Mouse (Mus musculus): ENCODE results near the gene Diras2. TPM values are rescaled to one million over a fixed set of nuclear protein-coding genes. Genes with fewer than 3 reads are reported as not detected.
A peak's percentile ranks its signal among the peaks of the same experiment; 100 is the strongest.

Diras2 gene
- polyA plus RNA-seq, 1 experiment, result 0.30 TPM

GRCm38 (mm10) chr13:52565103-52565739 is 34.1 kb upstream of the Diras2 start:
- H3K27me3 ChIP-seq (ENCODE audit: control insufficient read depth, insufficient read depth, insufficient read length), result no peaks in the 10 kb centered on the region
- TF ChIP-seq POLR2AphosphoS2 (IDR thresholded peaks at IDR 0.05; ENCODE audit: insufficient read length, low read depth) (no peak), MYOD1 (IDR thresholded peaks at IDR 0.05; ENCODE audit: control insufficient read depth in 1 of 3, insufficient read length in 2 of 3, low read depth in 2 of 3) (peak in 1 of 3 experiments; percentile 22), MYOG (IDR thresholded peaks at IDR 0.05; ENCODE audit: control insufficient read depth in 1 of 3, insufficient read depth in 1 of 3, insufficient read length in 2 of 3, low read depth in 2 of 3) (peak in 1 of 3 experiments; percentile 8)
- H3K4me3 ChIP-seq, result no peak overlapping the region
- H3ac ChIP-seq (ENCODE audit: control insufficient read depth, insufficient read length), result no peak overlapping the region
- no peaks in the 10 kb centered on the region for H3K79me2 ChIP-seq (ENCODE audit: control insufficient read depth, insufficient read depth)
- H3K36me3 ChIP-seq (ENCODE audit: control insufficient read depth, insufficient read depth), result no peaks in the 10 kb centered on the region
- H3K4me2 ChIP-seq (ENCODE audit: low read depth), result no peak overlapping the region

- Histone ChIP-seq H3K36me3 (ENCODE audit: control insufficient read depth, insufficient read depth) (no peaks in the 10 kb centered on the region), H3K4me2 (ENCODE audit: low read depth) (no peak overlapping the region), H3ac (ENCODE audit: control insufficient read depth, insufficient read length) (no peak overlapping the region), H3K79me2 (ENCODE audit: control insufficient read depth, insufficient read depth) (no peaks in the 10 kb centered on the region), H3K4me3 (no peak overlapping the region), H3K27me3 (ENCODE audit: control insufficient read depth, insufficient read depth, insufficient read length) (no peaks in the 10 kb centered on the region)
- TF ChIP-seq USF1 (IDR thresholded peaks at IDR 0.05; ENCODE audit: low read depth) (no peak), MYOD1 (IDR thresholded peaks at IDR 0.05; ENCODE audit: control insufficient read depth in 1 of 3, insufficient read length in 2 of 3, low read depth in 2 of 3) (no peak)
Observed at GRCm38 (mm10) chr13:52562166-52562571, 31.1 kb upstream of the Diras2 start.

- H3K4me3 ChIP-seq, result no peak overlapping the region
- H3K36me3 ChIP-seq (ENCODE audit: control insufficient read depth, insufficient read depth), result no peaks in the 10 kb centered on the region
- H3K27me3 ChIP-seq (ENCODE audit: control insufficient read depth, insufficient read depth, insufficient read length), result no peaks in the 10 kb centered on the region
- TF ChIP-seq E2F4 (IDR thresholded peaks at IDR 0.05; ENCODE audit: insufficient read depth) (no peak), TCF3 (IDR thresholded peaks at IDR 0.05; ENCODE audit: insufficient read length, low read depth) (no peak), POLR2A (IDR thresholded peaks at IDR 0.05; ENCODE audit: insufficient read length, low read depth) (no peak)
- no peaks in the 10 kb centered on the region for H3K79me2 ChIP-seq (ENCODE audit: control insufficient read depth, insufficient read depth)
- H3ac ChIP-seq (ENCODE audit: control insufficient read depth, insufficient read length), result no peak overlapping the region
- no peak overlapping the region for H3K4me2 ChIP-seq (ENCODE audit: low read depth)
Observed at GRCm38 (mm10) chr13:52561367-52562165, 30.5 kb upstream of the Diras2 start.

GRCm38 (mm10) chr13:52557421-52557820 is 26.3 kb upstream of the Diras2 start:
- no peaks in the 10 kb centered on the region for H3K36me3 ChIP-seq (ENCODE audit: control insufficient read depth, insufficient read depth)
- no peaks in the 10 kb centered on the region for H3K27me3 ChIP-seq (ENCODE audit: control insufficient read depth, insufficient read depth, insufficient read length)
- H3ac ChIP-seq (ENCODE audit: control insufficient read depth, insufficient read length), result no peak overlapping the region
- no peak for TF ChIP-seq POLR2A (IDR thresholded peaks at IDR 0.05; ENCODE audit: insufficient read length, low read depth)
- TF ChIP-seq MAX (IDR thresholded peaks at IDR 0.05; ENCODE audit: low read depth), result no peak
- TF ChIP-seq TCF12 (IDR thresholded peaks at IDR 0.05; ENCODE audit: insufficient read depth, poor library complexity, severe bottlenecking), result no peak
- H3K79me2 ChIP-seq (ENCODE audit: control insufficient read depth, insufficient read depth), result no peaks in the 10 kb centered on the region
- H3K4me3 ChIP-seq, result no peak overlapping the region
- H3K4me2 ChIP-seq (ENCODE audit: low read depth), result no peak overlapping the region

GRCm38 (mm10) chr13:52554722-52555121 is 23.6 kb upstream of the Diras2 start:
- Histone ChIP-seq H3K27me3 (ENCODE audit: control insufficient read depth, insufficient read depth, insufficient read length) (no peaks in the 10 kb centered on the region), H3K36me3 (ENCODE audit: control insufficient read depth, insufficient read depth) (no peaks in the 10 kb centered on the region), H3ac (ENCODE audit: control insufficient read depth, insufficient read length) (no peak overlapping the region), H3K79me2 (ENCODE audit: control insufficient read depth, insufficient read depth) (no peaks in the 10 kb centered on the region), H3K4me3 (no peak overlapping the region), H3K4me2 (ENCODE audit: low read depth) (no peak overlapping the region)
- TF ChIP-seq SRF (IDR thresholded peaks at IDR 0.05; ENCODE audit: control insufficient read depth, insufficient read length, low read depth), result no peak
- no peak for TF ChIP-seq E2F4 (IDR thresholded peaks at IDR 0.05; ENCODE audit: insufficient read depth)
- no peak for TF ChIP-seq MYOD1 (IDR thresholded peaks at IDR 0.05; ENCODE audit: control insufficient read depth in 1 of 3, insufficient read length in 2 of 3, low read depth in 2 of 3)
- no peak for TF ChIP-seq POLR2A (IDR thresholded peaks at IDR 0.05; ENCODE audit: insufficient read length, low read depth)
- TF ChIP-seq TCF3 (IDR thresholded peaks at IDR 0.05; ENCODE audit: insufficient read length, low read depth), result no peak
- TF ChIP-seq MAX (IDR thresholded peaks at IDR 0.05; ENCODE audit: low read depth), result no peak

GRCm38 (mm10) chr13:52552822-52553477 is 21.9 kb upstream of the Diras2 start:
- Histone ChIP-seq H3K4me3 (no peak overlapping the region), H3K4me2 (ENCODE audit: low read depth) (no peak overlapping the region), H3K79me2 (ENCODE audit: control insufficient read depth, insufficient read depth) (no peaks in the 10 kb centered on the region), H3K27me3 (ENCODE audit: control insufficient read depth, insufficient read depth, insufficient read length) (no peaks in the 10 kb centered on the region), H3K36me3 (ENCODE audit: control insufficient read depth, insufficient read depth) (no peaks in the 10 kb centered on the region), H3ac (ENCODE audit: control insufficient read depth, insufficient read length) (no peak overlapping the region)
- TF ChIP-seq POLR2AphosphoS2 (IDR thresholded peaks at IDR 0.05; ENCODE audit: insufficient read length, low read depth) (no peak), USF1 (IDR thresholded peaks at IDR 0.05; ENCODE audit: low read depth) (no peak), TCF12 (IDR thresholded peaks at IDR 0.05; ENCODE audit: insufficient read depth, poor library complexity, severe bottlenecking) (no peak), TCF3 (IDR thresholded peaks at IDR 0.05; ENCODE audit: insufficient read length, low read depth) (no peak), E2F4 (IDR thresholded peaks at IDR 0.05; ENCODE audit: insufficient read depth) (no peak), POLR2A (IDR thresholded peaks at IDR 0.05; ENCODE audit: insufficient read length, low read depth) (no peak), MYOD1 (IDR thresholded peaks at IDR 0.05; ENCODE audit: control insufficient read depth in 1 of 3, insufficient read length in 2 of 3, low read depth in 2 of 3) (no peak), MAX (IDR thresholded peaks at IDR 0.05; ENCODE audit: low read depth) (no peak), REST (IDR thresholded peaks at IDR 0.05; ENCODE audit: insufficient read depth, insufficient read length) (no peak), CEBPB (IDR thresholded peaks at IDR 0.05; ENCODE audit: insufficient read depth, poor library complexity, severe bottlenecking) (no peak), SRF (IDR thresholded peaks at IDR 0.05; ENCODE audit: control insufficient read depth, insufficient read length, low read depth) (no peak), MYOG (IDR thresholded peaks at IDR 0.05; ENCODE audit: control insufficient read depth in 1 of 3, insufficient read depth in 1 of 3, insufficient read length in 2 of 3, low read depth in 2 of 3) (no peak)

Measured in myocyte (in vitro differentiated cells).